Mouse (Mus musculus) olfactory bulb, adult 2 months (tissue): ENCODE data around the gene Abr.

Source experiments
- CTCF ChIP-seq: fragments of 200-500 bp; IDR thresholded peaks from 2 replicates; pipeline ENCODE4 v1.5.1; 2012; ENCODE audit warnings: low read depth, mild to moderate bottlenecking, low read length, moderate library complexity; ENCODE audit not compliant: insufficient read depth
- POLR2A ChIP-seq: fragments of 200-500 bp; IDR thresholded peaks from 2 replicates; pipeline ENCODE4 v1.6.1; 2012; ENCODE audit warnings: mild to moderate bottlenecking, low read depth, low read length, moderate library complexity; ENCODE audit not compliant: insufficient read depth

DNA sequence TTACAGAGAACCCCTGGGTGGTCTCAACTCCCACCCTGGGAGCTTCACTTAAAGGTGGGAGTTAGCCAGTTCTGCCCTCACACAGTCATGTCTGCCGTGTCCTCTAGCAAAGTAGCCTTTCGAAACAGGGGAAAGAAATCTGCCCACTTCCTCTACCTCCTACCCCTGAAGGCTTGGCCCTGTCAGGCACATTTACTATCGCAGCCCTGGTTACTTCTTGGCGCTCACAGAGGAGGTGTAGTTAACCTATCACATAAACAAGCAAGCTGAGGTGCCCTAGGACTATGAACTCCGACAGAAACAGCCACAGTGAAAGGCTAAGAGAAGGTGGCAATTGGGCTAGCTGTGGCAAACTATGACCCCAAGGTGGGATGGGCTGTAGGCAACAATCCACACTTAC, 139.4 kb downstream of the Abr start:
- TF ChIP-seq CTCF, result no peak
- no peak for TF ChIP-seq POLR2A
